Mouse (Mus musculus) kidney, adult 2 months (tissue): ENCODE results near the gene Coro2b.

Experiments
- CTCF ChIP-seq: fragments of 200-500 bp; conservative IDR thresholded peaks from 2 replicates; pipeline ENCODE4 v1.5.1; 2011; ENCODE audit warnings: low read depth, mild to moderate bottlenecking, control low read depth, low read length, moderate library complexity, mixed read lengths; ENCODE audit not compliant: insufficient read depth, insufficient read length
- POLR2A ChIP-seq: fragments of 200-500 bp; IDR thresholded peaks from one replicate; pipeline ENCODE4 v1.6.1; 2011; ENCODE audit warnings: low read depth, low read length, control low read depth

DNA sequence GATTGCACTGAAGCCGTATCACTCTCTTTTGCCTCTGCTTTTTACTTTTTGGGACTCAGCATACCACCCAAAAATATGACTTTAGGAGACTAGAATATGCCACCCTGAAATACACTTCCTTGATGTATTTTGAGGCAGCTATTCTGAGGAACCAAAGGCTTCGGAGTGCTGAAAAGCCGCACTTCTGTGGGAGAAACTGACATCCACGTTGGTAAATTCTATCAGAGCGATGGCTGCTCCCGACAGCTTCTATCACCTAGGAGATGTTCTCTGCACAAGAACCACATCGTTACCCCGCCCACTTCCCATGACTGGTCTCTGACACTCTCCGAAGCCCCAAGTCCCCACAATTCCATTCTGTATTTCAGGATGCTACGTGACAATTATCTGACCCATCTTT, 8.0 kb upstream of the Coro2b start:
- no peak for TF ChIP-seq POLR2A
- TF ChIP-seq CTCF, result no peak
